Mouse (Mus musculus): ENCODE results near the gene Nceh1.

DNA sequence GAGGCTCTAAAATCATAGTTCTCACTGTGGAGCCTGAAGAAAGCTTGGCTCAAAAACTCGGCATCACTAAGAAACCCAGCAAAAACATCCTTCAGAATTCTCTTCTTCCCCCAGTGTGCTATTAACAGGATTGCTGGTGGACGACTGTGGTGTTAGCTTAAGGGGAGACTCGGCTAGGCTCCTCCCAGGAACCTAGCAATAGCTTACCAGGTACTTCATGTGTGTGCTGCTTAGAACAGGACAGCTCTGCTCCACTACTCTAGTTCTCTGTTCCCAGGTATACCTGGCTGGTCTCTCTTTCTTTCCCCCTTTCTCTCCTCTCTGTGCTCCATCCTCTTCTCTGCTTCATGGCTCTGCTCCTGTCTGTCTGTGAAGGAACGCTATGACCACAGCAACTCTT lies 85.1 kb downstream of the Nceh1 start:
- TF ChIP-seq ELF1 (IDR thresholded peaks at IDR 0.05; ENCODE audit: low read depth, low read length) (no peak), JUN (IDR thresholded peaks at IDR 0.05; ENCODE audit: insufficient read depth, low read depth, low read length) (no peak), ZMIZ1 (IDR thresholded peaks at IDR 0.05; ENCODE audit: low read depth, low read length) (no peak)
